Mouse (Mus musculus): Measurements from ENCODE around the gene 9430007A20Rik. TPM values are rescaled to one million over a fixed set of nuclear protein-coding genes. Genes with fewer than 3 reads are reported as not detected.
"Not testable (repeated sequence)": the region's sequence is repeated elsewhere in the genome, so short reads cannot be mapped to it uniquely, and the experiment has no call there.

The 9430007A20Rik gene
- polyA plus RNA-seq (2014; fragmentation: Nextera tagmentation; extraction: Ambion mirVana): not detected in 2 replicates

DNA sequence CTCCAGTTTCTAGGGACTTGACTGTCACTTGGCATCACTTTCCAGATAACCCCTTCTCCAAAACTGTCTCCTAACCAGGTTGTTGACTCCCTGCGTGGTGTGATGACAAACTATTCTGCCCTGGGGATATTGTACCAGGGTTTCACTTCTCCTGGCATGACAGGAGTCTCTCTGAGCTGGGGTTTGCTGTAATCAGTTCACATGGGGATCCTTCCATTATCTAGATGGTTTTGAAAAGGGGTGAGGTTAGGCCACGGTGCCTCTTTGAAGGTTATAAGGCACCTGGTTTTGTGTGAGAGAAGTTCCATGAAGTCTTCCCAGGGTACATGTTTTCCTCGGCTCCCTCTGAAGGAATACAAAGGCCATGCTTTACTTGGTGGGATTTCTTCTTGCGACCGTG lies at the start of gene 9430007A20Rik:
Gene 9430007A20Rik, plus strand, starts transcription at position 301 of the 400 bp plus-strand sequence.
- Histone ChIP-seq H3K27ac (ENCODE audit: low read depth, low read length) (no peak within 1 kb of the TSS), H3K4me2 (no peak within 1 kb of the TSS), H3K9ac (ENCODE audit: low read depth, low read length) (no peak within 1 kb of the TSS), H3K9me3 (replicated peaks; ENCODE audit: control insufficient read depth, low read length) (peaks cover 2% of the 10 kb centered on the region; the same call in 1 of the 2 replicates), H3K4me1 (ENCODE audit: control insufficient read depth, insufficient read depth, low read length) (no peaks in the 10 kb centered on the region), H3K4me3 (ENCODE audit: low read depth, low read length) (no peak within 1 kb of the TSS), H3K36me3 (ENCODE audit: control insufficient read depth, insufficient read depth, low read length) (no peaks in the 10 kb centered on the region), H3K27me3 (ENCODE audit: control insufficient read depth, insufficient read depth, low read length) (no peaks in the 10 kb centered on the region)
- WGBS (ENCODE audit: insufficient replicate concordance): 77% methylated on average over 5 of the region's 5 CpGs
- no peak for ATAC-seq (replicated peaks; ENCODE audit: insufficient number of reproducible peaks, low FRiP score, low TSS enrichment)

DNA sequence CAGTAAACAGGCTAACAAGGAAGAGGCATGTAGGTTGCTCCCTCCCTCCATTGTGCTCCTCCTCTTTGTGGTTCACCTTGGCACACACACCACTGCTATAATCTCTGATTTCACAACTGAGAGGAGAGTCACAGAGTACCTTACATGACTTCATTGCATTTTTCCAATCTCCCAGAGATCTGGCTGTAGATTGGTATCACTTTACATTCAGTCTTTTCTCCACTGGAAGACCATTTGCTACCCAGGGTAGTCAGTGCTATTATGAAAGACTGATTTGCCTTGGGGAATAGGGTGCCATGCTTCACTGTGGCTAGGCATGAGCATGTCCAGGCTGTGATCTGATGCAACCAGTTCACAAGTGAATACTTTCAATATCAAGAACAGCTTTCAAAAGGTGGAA lies 26.3 kb upstream of the 9430007A20Rik start:
- ATAC-seq (replicated peaks; ENCODE audit: insufficient number of reproducible peaks, low FRiP score, low TSS enrichment): no peak
- Histone ChIP-seq H3K27ac (ENCODE audit: low read depth, low read length) (no peak overlapping the region), H3K36me3 (ENCODE audit: control insufficient read depth, insufficient read depth, low read length) (no peaks in the 10 kb centered on the region)

DNA sequence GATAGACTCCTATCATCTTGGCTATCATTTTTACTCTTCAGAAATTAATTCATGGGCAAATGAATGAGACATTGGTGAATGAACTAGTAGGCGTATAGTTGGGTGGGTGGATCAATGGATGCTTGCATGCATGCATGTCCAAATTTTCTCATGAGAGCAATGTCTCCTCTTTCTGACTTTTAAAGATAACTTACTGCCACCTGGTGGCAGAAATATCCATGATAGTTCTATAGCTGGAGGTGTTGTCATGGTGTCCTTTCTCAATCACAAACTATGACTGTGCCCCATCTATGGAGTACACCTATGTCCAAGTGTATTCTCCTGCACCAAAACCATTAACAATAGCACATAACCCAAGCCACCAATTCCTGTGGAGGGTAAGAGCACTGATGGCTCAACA lies 13.1 kb upstream of the 9430007A20Rik start:
- no peak overlapping the region for H3K9ac ChIP-seq (ENCODE audit: low read depth, low read length)
- no peaks in the 10 kb centered on the region for H3K4me1 ChIP-seq (ENCODE audit: control insufficient read depth, insufficient read depth, low read length)
- H3K4me3 ChIP-seq (ENCODE audit: low read depth, low read length): no peak overlapping the region
- no peak for ATAC-seq (replicated peaks; ENCODE audit: insufficient number of reproducible peaks, low FRiP score, low TSS enrichment)
- no peak overlapping the region for H3K4me2 ChIP-seq
- WGBS (ENCODE audit: insufficient replicate concordance): 63% methylated on average over 1 of the region's 1 CpGs
- no peaks in the 10 kb centered on the region for H3K36me3 ChIP-seq (ENCODE audit: control insufficient read depth, insufficient read depth, low read length)
- no peaks in the 10 kb centered on the region for H3K27me3 ChIP-seq (ENCODE audit: control insufficient read depth, insufficient read depth, low read length)
- H3K27ac ChIP-seq (ENCODE audit: low read depth, low read length): no peak overlapping the region
- no peaks in the 10 kb centered on the region for H3K9me3 ChIP-seq (replicated peaks; ENCODE audit: control insufficient read depth, low read length)

More for the DNA sequence above, 26.3 kb upstream of the 9430007A20Rik start:
- no peak overlapping the region for H3K9ac ChIP-seq (ENCODE audit: low read depth, low read length)
- no peaks in the 10 kb centered on the region for H3K4me1 ChIP-seq (ENCODE audit: control insufficient read depth, insufficient read depth, low read length)
- H3K27me3 ChIP-seq (ENCODE audit: control insufficient read depth, insufficient read depth, low read length): no peaks in the 10 kb centered on the region
- no peak overlapping the region for H3K4me2 ChIP-seq
- H3K9me3 ChIP-seq (replicated peaks; ENCODE audit: control insufficient read depth, low read length): no peaks in the 10 kb centered on the region
- no peak overlapping the region for H3K4me3 ChIP-seq (ENCODE audit: low read depth, low read length)

DNA sequence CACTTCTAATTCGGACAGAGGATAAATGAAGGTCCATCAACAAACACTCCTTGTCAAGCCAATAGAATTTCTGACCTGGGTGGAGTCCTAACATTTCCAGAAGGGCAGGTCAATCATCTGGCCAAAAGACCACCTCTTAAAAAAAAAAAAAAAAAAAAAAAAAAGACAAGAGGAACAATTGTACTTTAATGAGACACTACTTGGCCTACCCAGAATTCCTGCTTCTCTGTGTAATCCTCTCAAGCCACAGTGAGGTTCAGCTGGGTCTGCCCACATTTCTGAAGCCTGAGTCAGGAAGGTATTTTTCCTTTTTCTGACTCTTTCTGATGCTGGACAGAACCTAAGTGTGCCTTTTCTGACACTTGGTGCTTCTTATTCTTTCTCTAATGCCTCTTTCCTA lies 25.1 kb downstream of the 9430007A20Rik start:
- Histone ChIP-seq H3K9me3 (replicated peaks; ENCODE audit: control insufficient read depth, low read length) (no peaks in the 10 kb centered on the region), H3K36me3 (ENCODE audit: control insufficient read depth, insufficient read depth, low read length) (no peaks in the 10 kb centered on the region), H3K27ac (ENCODE audit: low read depth, low read length) (no peak overlapping the region), H3K27me3 (ENCODE audit: control insufficient read depth, insufficient read depth, low read length) (no peaks in the 10 kb centered on the region), H3K4me2 (no peak overlapping the region), H3K4me1 (ENCODE audit: control insufficient read depth, insufficient read depth, low read length) (no peaks in the 10 kb centered on the region), H3K4me3 (ENCODE audit: low read depth, low read length) (no peak overlapping the region), H3K9ac (ENCODE audit: low read depth, low read length) (no peak overlapping the region)
- 71% methylated on average over 1 of the region's 1 CpGs for WGBS (ENCODE audit: insufficient replicate concordance)
- ATAC-seq (replicated peaks; ENCODE audit: insufficient number of reproducible peaks, low FRiP score, low TSS enrichment): no peak

DNA sequence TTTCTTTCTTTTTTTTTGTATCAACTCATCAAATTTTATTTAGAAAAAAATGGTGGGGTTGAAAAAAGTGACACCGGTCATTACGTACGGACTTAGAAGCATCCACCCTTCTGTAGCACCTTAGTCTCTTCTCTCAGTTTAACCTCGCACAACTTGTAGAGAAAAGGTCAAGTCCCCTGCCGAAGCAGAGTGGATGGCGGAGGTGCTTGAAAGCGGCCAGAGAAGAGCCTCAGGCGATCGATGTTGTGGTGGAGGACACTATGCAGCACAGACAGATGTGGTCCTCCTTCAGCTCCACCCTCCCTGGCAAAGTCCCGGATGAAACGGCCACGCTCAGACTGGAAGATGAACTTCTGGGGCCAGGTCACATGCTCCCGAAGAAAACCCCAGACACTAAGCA lies 25.7 kb downstream of the 9430007A20Rik start:
- WGBS (ENCODE audit: insufficient replicate concordance): 85% methylated on average over 13 of the region's 13 CpGs
- not testable (repeated sequence) for ATAC-seq (replicated peaks; ENCODE audit: insufficient number of reproducible peaks, low FRiP score, low TSS enrichment); H3K9ac ChIP-seq (ENCODE audit: low read depth, low read length); H3K9me3 ChIP-seq (replicated peaks; ENCODE audit: control insufficient read depth, low read length); H3K36me3 ChIP-seq (ENCODE audit: control insufficient read depth, insufficient read depth, low read length); H3K4me3 ChIP-seq (ENCODE audit: low read depth, low read length); H3K4me2 ChIP-seq; H3K27me3 ChIP-seq (ENCODE audit: control insufficient read depth, insufficient read depth, low read length); H3K4me1 ChIP-seq (ENCODE audit: control insufficient read depth, insufficient read depth, low read length); H3K27ac ChIP-seq (ENCODE audit: low read depth, low read length)

DNA sequence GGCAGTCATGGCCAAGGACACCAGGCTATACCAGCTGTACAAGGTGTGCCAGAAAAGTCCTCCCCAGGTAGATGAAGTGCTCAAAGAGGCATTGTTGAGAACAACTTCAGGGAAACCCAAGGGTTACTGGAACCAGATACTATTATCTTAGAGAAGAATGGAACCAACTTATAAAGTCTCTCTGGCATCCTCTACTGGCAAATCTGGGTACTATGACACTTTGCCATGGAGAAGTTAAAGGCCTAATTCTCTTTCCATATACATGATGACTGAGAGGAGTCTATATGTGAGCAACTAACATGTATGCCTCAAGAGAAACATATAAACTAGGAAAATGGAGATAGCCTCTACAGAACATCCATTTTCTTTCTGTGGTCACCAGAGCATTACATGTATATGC lies 31.5 kb downstream of the 9430007A20Rik start:
- Histone ChIP-seq H3K27me3 (ENCODE audit: control insufficient read depth, insufficient read depth, low read length) (no peaks in the 10 kb centered on the region), H3K4me3 (ENCODE audit: low read depth, low read length) (no peak overlapping the region), H3K9ac (ENCODE audit: low read depth, low read length) (no peak overlapping the region), H3K27ac (ENCODE audit: low read depth, low read length) (no peak overlapping the region), H3K4me2 (no peak overlapping the region), H3K36me3 (ENCODE audit: control insufficient read depth, insufficient read depth, low read length) (no peaks in the 10 kb centered on the region), H3K9me3 (replicated peaks; ENCODE audit: control insufficient read depth, low read length) (no peaks in the 10 kb centered on the region), H3K4me1 (ENCODE audit: control insufficient read depth, insufficient read depth, low read length) (no peaks in the 10 kb centered on the region)
- no peak for ATAC-seq (replicated peaks; ENCODE audit: insufficient number of reproducible peaks, low FRiP score, low TSS enrichment)

GRCm38 (mm10) chr4:144559792-144560191 lies 40.2 kb downstream of the 9430007A20Rik start:
- no peaks in the 10 kb centered on the region for H3K27me3 ChIP-seq (ENCODE audit: control insufficient read depth, insufficient read depth, low read length)
- no peak overlapping the region for H3K27ac ChIP-seq (ENCODE audit: low read depth, low read length)
- H3K4me1 ChIP-seq (ENCODE audit: control insufficient read depth, insufficient read depth, low read length): no peaks in the 10 kb centered on the region
- H3K9me3 ChIP-seq (replicated peaks; ENCODE audit: control insufficient read depth, low read length): no peaks in the 10 kb centered on the region
- H3K36me3 ChIP-seq (ENCODE audit: control insufficient read depth, insufficient read depth, low read length): no peaks in the 10 kb centered on the region
- no peak overlapping the region for H3K4me3 ChIP-seq (ENCODE audit: low read depth, low read length)
- H3K4me2 ChIP-seq: no peak overlapping the region
- ATAC-seq (replicated peaks; ENCODE audit: insufficient number of reproducible peaks, low FRiP score, low TSS enrichment): no peak
- H3K9ac ChIP-seq (ENCODE audit: low read depth, low read length): no peak overlapping the region

- Histone ChIP-seq H3K4me1 (ENCODE audit: control insufficient read depth, insufficient read depth, low read length) (no peaks in the 10 kb centered on the region), H3K36me3 (ENCODE audit: control insufficient read depth, insufficient read depth, low read length) (no peaks in the 10 kb centered on the region), H3K27ac (ENCODE audit: low read depth, low read length) (no peak overlapping the region), H3K4me3 (ENCODE audit: low read depth, low read length) (no peak overlapping the region), H3K9ac (ENCODE audit: low read depth, low read length) (no peak overlapping the region), H3K9me3 (replicated peaks; ENCODE audit: control insufficient read depth, low read length) (no peaks in the 10 kb centered on the region), H3K4me2 (no peak overlapping the region), H3K27me3 (ENCODE audit: control insufficient read depth, insufficient read depth, low read length) (no peaks in the 10 kb centered on the region)
- ATAC-seq (replicated peaks; ENCODE audit: insufficient number of reproducible peaks, low FRiP score, low TSS enrichment): no peak
- WGBS (ENCODE audit: insufficient replicate concordance): 60% methylated on average over 2 of the region's 2 CpGs
These were observed 41.6 kb downstream of the 9430007A20Rik start for GRCm38 (mm10) chr4:144561205-144561604.

- H3K9me3 ChIP-seq (replicated peaks; ENCODE audit: control insufficient read depth, low read length): no peaks in the 10 kb centered on the region
- no peaks in the 10 kb centered on the region for H3K27me3 ChIP-seq (ENCODE audit: control insufficient read depth, insufficient read depth, low read length)
- H3K4me2 ChIP-seq: no peak within 1 kb of the TSS
- no peak for ATAC-seq (replicated peaks; ENCODE audit: insufficient number of reproducible peaks, low FRiP score, low TSS enrichment)
- H3K4me1 ChIP-seq (ENCODE audit: control insufficient read depth, insufficient read depth, low read length): no peaks in the 10 kb centered on the region
- no peak within 1 kb of the TSS for H3K9ac ChIP-seq (ENCODE audit: low read depth, low read length)
- 83% methylated on average over 1 of the region's 1 CpGs for WGBS (ENCODE audit: insufficient replicate concordance)
- H3K27ac ChIP-seq (ENCODE audit: low read depth, low read length): no peak within 1 kb of the TSS
- no peak within 1 kb of the TSS for H3K4me3 ChIP-seq (ENCODE audit: low read depth, low read length)
- H3K36me3 ChIP-seq (ENCODE audit: control insufficient read depth, insufficient read depth, low read length): no peaks in the 10 kb centered on the region
These were observed 45.4 kb downstream of the 9430007A20Rik start, which contains the start of gene Gm13124 for GRCm38 (mm10) chr4:144565034-144565433. Gm13124 (minus strand) TSS chr4:144565134.

All from heart, embryonic 11.5 days (tissue).